Mouse (Mus musculus): ENCODE data around the gene Meox2. TPM values are rescaled to one million over a fixed set of nuclear protein-coding genes. Genes with fewer than 3 reads are reported as not detected.

Meox2 gene
- polyA plus RNA-seq (2015; fragmentation: Nextera tagmentation; extraction: Ambion mirVana) = 3.2 and 3.3 TPM in 2 replicates

DNA sequence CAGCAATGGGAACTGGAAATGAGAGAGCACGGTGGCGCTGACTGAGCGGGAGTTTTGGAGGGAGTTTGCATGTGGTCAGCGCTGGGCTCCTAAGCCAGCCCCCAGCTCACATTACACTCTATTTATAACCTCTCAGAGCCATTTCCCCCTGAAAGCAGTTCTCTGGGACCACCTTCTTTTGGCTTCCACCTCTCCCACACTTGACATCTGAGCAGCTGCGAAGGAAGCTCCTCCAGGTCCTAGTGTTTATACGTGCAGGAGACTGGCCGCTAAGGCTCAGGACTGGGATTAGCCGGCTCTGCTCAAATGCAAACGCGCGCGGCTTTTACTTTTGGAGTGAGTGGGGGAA, at the start of gene Meox2:
Gene Meox2, plus strand, starts transcription at position 151 of the 349 bp plus-strand sequence.

Other genes starting within 250 kb of the Meox2 start
- 3.1 TPM in 2 replicates for gene Agmo, start 133.1 kb downstream of the Meox2 start, polyA plus RNA-seq (2015; fragmentation: Nextera tagmentation; extraction: Ambion mirVana)